Mouse (Mus musculus) liver, postnatal 0 days (tissue): ENCODE data around the gene Gdf15. TPM values are rescaled to one million over a fixed set of nuclear protein-coding genes. Genes with fewer than 3 reads are reported as not detected.

ENCODE experiments used
- ATAC-seq: fragments of 200-750 bp; cut with Nextera tagmentation; 2 replicates; pipeline ENCODE4 v1.8.0; 2017; ENCODE audit warnings: mild to moderate bottlenecking, moderate library complexity
- DNase-seq: peaks from one replicate; pipeline ENCODE4 v3.0.0-alpha.2; 2016
- H3K27ac ChIP-seq: fragments of 300-500 bp; sonication (generic); 2 replicates; pipeline ENCODE4 v1.5.1; 2014; ENCODE audit warnings: antibody characterized with exemption, moderate library complexity, mild to moderate bottlenecking, low read depth
- H3K27me3 ChIP-seq: fragments of 300-500 bp; sonication (generic); 2 replicates; pipeline ENCODE4 v1.6.1; 2014; ENCODE audit warnings: low read length, control low read depth, mixed read lengths; ENCODE audit not compliant: insufficient read depth
- H3K36me3 ChIP-seq: fragments of 300-500 bp; sonication (generic); replicated peaks from 2 replicates; pipeline ENCODE4 v1.6.1; 2014; ENCODE audit warnings: mild to moderate bottlenecking, control low read depth, low read length, moderate library complexity, mixed read lengths; ENCODE audit not compliant: insufficient read depth
- H3K4me1 ChIP-seq: fragments of 300-500 bp; sonication (generic); 2 replicates; pipeline ENCODE4 v1.6.1; 2014; ENCODE audit warnings: antibody characterized with exemption, mild to moderate bottlenecking, control low read depth; ENCODE audit not compliant: insufficient read depth
- H3K4me2 ChIP-seq: fragments of 300-500 bp; sonication (generic); 2 replicates; pipeline ENCODE4 v1.6.1; 2014; ENCODE audit warnings: low read depth, mild to moderate bottlenecking, low read length, moderate library complexity, mixed read lengths
- H3K4me3 ChIP-seq: fragments of 300-500 bp; sonication (generic); 2 replicates; pipeline ENCODE4 v1.5.1; 2014; ENCODE audit warnings: low read depth, low read length
- H3K9ac ChIP-seq: fragments of 300-500 bp; sonication (generic); replicated peaks from 2 replicates; pipeline ENCODE4 v1.6.1; 2014; ENCODE audit warnings: mild to moderate bottlenecking, moderate library complexity
- H3K9me3 ChIP-seq: fragments of 300-500 bp; sonication (generic); 2 replicates; pipeline ENCODE4 v1.6.1; 2016; ENCODE audit warnings: mild to moderate bottlenecking, control low read depth, low read length, mixed read lengths
- CTCF ChIP-seq: sonication (generic); IDR thresholded peaks from 2 replicates; pipeline ENCODE4 v1.5.1; 2016; ENCODE audit warnings: antibody characterized with exemption, low read depth
- EP300 ChIP-seq: IDR thresholded peaks from 2 replicates; pipeline ENCODE4 v1.6.1; 2016; ENCODE audit warnings: antibody characterized with exemption, low read depth, mild to moderate bottlenecking
- WGBS: fragments of 180-500 bp; shearing (Covaris S2); extraction: QIAGEN DNeasy Blood & Tissue Kit; methylation state at CpG from one replicate; pipeline ENCODE4 v1.1.7; 2014; ENCODE audit not compliant: insufficient replicate concordance; 5-methylcytosine and 5-hydroxymethylcytosine counted together
- polyA plus RNA-seq: library from polyadenylated mRNA; unstranded; fragments of >200 nt; fragmentation: Nextera tagmentation; extraction: Ambion mirVana; gene quantifications from 2 replicates; pipeline ENCODE4 v1.2.1, GENCODE M21; 2015

Gene Gdf15
- polyA plus RNA-seq, 1 experiment from 2014 or later = 2.1 TPM

- TF ChIP-seq EP300 (no peak), CTCF (no peak)
- Histone ChIP-seq H3K27me3 (no peaks in the 10 kb centered on the region), H3K9me3 (no peaks in the 10 kb centered on the region), H3K36me3 (no peaks in the 10 kb centered on the region), H3K27ac (no peak overlapping the region), H3K4me2 (no peak overlapping the region), H3K4me3 (no peak overlapping the region), H3K9ac (no peak overlapping the region), H3K4me1 (peaks cover 24% of the 10 kb centered on the region)
- WGBS = 76% methylated on average over 5 of the region's 5 CpGs
- ATAC-seq = no peak
- DNase-seq = no peak
These were observed 5.2 kb downstream of the Gdf15 start for GRCm38 (mm10) chr8:70627041-70627440.

GRCm38 (mm10) chr8:70625104-70625503 lies 7.2 kb downstream of the Gdf15 start:
- DNase-seq (peak; percentile 77), ATAC-seq (no peak)
- Histone ChIP-seq H3K4me2 (no peak overlapping the region), H3K4me3 (no peak overlapping the region), H3K27me3 (no peaks in the 10 kb centered on the region), H3K27ac (no peak overlapping the region), H3K9ac (no peak overlapping the region), H3K9me3 (no peaks in the 10 kb centered on the region), H3K36me3 (no peaks in the 10 kb centered on the region), H3K4me1 (peaks cover 21% of the 10 kb centered on the region)
- WGBS = 37% methylated on average over 5 of the region's 5 CpGs
- TF ChIP-seq CTCF = peak; percentile 81
- TF ChIP-seq EP300 = no peak

- no peaks in the 10 kb centered on the region for H3K27me3 ChIP-seq
- H3K9ac ChIP-seq = no peak overlapping the region
- H3K27ac ChIP-seq = peak overlapping the region; percentile 81
- DNase-seq = peak; percentile 26
- WGBS = 37% methylated on average over 3 of the region's 3 CpGs
- H3K4me1 ChIP-seq = peaks cover 31% of the 10 kb centered on the region
- H3K4me3 ChIP-seq = no peak overlapping the region
- peak overlapping the region; percentile 55; the same call in 1 of the 2 replicates for H3K4me2 ChIP-seq
- no peaks in the 10 kb centered on the region for H3K9me3 ChIP-seq
- H3K36me3 ChIP-seq = no peaks in the 10 kb centered on the region
- TF ChIP-seq CTCF = no peak
- TF ChIP-seq EP300 = peak; percentile 96
- ATAC-seq = peak; percentile 51
These were observed 10.0 kb downstream of the Gdf15 start for GRCm38 (mm10) chr8:70622220-70622619.

GRCm38 (mm10) chr8:70618888-70619334 lies 13.3 kb downstream of the Gdf15 start:
- no peaks in the 10 kb centered on the region for H3K9me3 ChIP-seq
- peak; percentile 94 for DNase-seq
- peaks cover 41% of the 10 kb centered on the region for H3K4me1 ChIP-seq
- TF ChIP-seq CTCF = no peak
- H3K36me3 ChIP-seq = no peaks in the 10 kb centered on the region
- H3K27ac ChIP-seq = peak overlapping the region; percentile 84
- ATAC-seq = peak; percentile 85
- 14% methylated on average over 9 of the region's 9 CpGs for WGBS
- peak overlapping the region; percentile 51 for H3K4me2 ChIP-seq
- H3K27me3 ChIP-seq = no peaks in the 10 kb centered on the region
- H3K4me3 ChIP-seq = peak overlapping the region; percentile 30
- H3K9ac ChIP-seq = peak overlapping the region; percentile 58

DNA sequence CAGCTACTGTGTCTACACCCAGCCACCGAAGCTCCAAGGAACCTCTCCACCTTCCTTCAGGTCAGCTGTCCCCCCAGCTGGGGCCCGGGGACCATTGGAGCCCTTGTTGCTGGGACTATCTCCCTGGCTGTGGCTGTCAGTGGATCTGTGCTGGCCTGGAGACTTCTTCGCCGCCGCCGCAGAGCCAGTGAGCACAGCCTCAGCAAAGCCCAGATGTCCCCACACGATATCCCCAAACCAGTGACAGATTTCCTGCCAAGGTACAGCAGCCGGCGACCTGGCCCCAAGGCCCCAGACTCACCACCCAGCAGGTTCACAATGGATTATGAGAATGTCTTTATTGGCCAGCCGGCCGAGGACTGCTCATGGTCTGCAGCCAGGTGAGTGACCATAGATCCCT lies 14.3 kb downstream of the Gdf15 start:
- Histone ChIP-seq H3K4me3 (peak overlapping the region; percentile 16), H3K4me1 (peaks cover 38% of the 10 kb centered on the region), H3K27me3 (no peaks in the 10 kb centered on the region), H3K9me3 (no peaks in the 10 kb centered on the region), H3K36me3 (no peaks in the 10 kb centered on the region), H3K9ac (peak overlapping the region; percentile 49), H3K27ac (peak overlapping the region; percentile 83), H3K4me2 (peak overlapping the region; percentile 51)
- TF ChIP-seq CTCF (no peak), EP300 (no peak)
- DNase-seq (peak; percentile 33), ATAC-seq (no peak; the same call in 1 of the 2 replicates)
- 39% methylated on average over 11 of the region's 11 CpGs for WGBS

DNA sequence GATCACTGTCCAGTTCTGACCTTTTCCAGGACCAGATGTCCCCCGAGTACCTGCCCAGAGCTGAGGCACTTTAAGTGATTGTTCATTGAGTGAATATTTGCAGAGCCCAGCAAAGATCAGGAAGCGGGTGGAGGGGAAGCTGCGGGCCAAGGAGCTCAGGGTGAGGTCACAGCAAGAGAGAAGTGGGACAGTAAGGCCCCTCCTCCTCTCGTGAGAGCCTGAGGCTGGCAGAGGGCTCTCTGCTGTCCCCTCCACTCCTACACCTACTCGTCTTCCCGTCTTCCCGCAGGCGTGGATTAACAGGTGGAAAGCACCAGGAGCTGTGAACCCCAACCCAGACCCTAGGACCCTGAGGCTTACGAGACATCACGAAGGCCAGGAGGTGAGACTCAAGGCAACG lies 15.6 kb downstream of the Gdf15 start:
- Histone ChIP-seq H3K9ac (0 out of 2 replicates have a peak overlapping the region, but pooled peaks have one; percentile 17), H3K9me3 (no peaks in the 10 kb centered on the region)

More for the DNA sequence above, 15.6 kb downstream of the Gdf15 start:
- ATAC-seq (no peak), DNase-seq (no peak)
- WGBS = 30% methylated on average over 11 of the region's 11 CpGs
- H3K4me2 ChIP-seq = peak overlapping the region; percentile 24; the same call in 1 of the 2 replicates
- peak overlapping the region; percentile 16 for H3K4me3 ChIP-seq
- no peaks in the 10 kb centered on the region for H3K36me3 ChIP-seq
- H3K4me1 ChIP-seq = peaks cover 33% of the 10 kb centered on the region
- H3K27ac ChIP-seq = peak overlapping the region; percentile 83
- TF ChIP-seq EP300 (no peak), CTCF (no peak)
- no peaks in the 10 kb centered on the region for H3K27me3 ChIP-seq
